Mouse (Mus musculus) neural tube, embryonic 15.5 days (tissue): ENCODE results near the gene Prkcb. TPM values are rescaled to one million over a fixed set of nuclear protein-coding genes. Genes with fewer than 3 reads are reported as not detected.

ENCODE experiments used
- ATAC-seq: fragments of 200-750 bp; cut with Nextera tagmentation; 2 replicates; pipeline ENCODE4 v1.8.0; 2017; ENCODE audit warnings: mild to moderate bottlenecking, moderate TSS enrichment, moderate library complexity; ENCODE audit not compliant: low FRiP score
- H3K27ac ChIP-seq: fragments of 300-500 bp; sonication (generic); replicated peaks from 2 replicates; pipeline ENCODE4 v1.5.1; 2015; ENCODE audit warnings: mild to moderate bottlenecking, inconsistent platforms
- H3K27me3 ChIP-seq: fragments of 300-500 bp; sonication (generic); replicated peaks from 2 replicates; pipeline ENCODE4 v1.6.1; 2015; ENCODE audit warnings: inconsistent platforms
- H3K36me3 ChIP-seq: fragments of 300-500 bp; sonication (generic); 2 replicates; pipeline ENCODE4 v1.6.1; 2015; ENCODE audit warnings: inconsistent platforms
- H3K4me1 ChIP-seq: fragments of 300-500 bp; sonication (generic); 2 replicates; pipeline ENCODE4 v1.6.1; 2015; ENCODE audit warnings: inconsistent platforms
- H3K4me2 ChIP-seq: fragments of 300-500 bp; sonication (generic); 2 replicates; pipeline ENCODE4 v1.6.1; 2015; ENCODE audit warnings: inconsistent platforms, mild to moderate bottlenecking, moderate library complexity
- H3K4me3 ChIP-seq: fragments of 300-500 bp; sonication (generic); replicated peaks from 2 replicates; pipeline ENCODE4 v1.5.1; 2015; ENCODE audit warnings: mild to moderate bottlenecking, inconsistent platforms
- H3K9ac ChIP-seq: fragments of 300-500 bp; sonication (generic); replicated peaks from 2 replicates; pipeline ENCODE4 v1.6.1; 2015; ENCODE audit warnings: mild to moderate bottlenecking, inconsistent platforms
- H3K9me3 ChIP-seq: fragments of 300-500 bp; sonication (generic); replicated peaks from 2 replicates; pipeline ENCODE4 v1.6.1; 2016; ENCODE audit warnings: inconsistent platforms
- WGBS: fragments of 180-500 bp; shearing (Covaris S2); methylation state at CpG from one replicate; pipeline ENCODE4 v1.1.7; 2015; ENCODE audit warnings: mixed read lengths; 5-methylcytosine and 5-hydroxymethylcytosine counted together
- polyA plus RNA-seq: library from polyadenylated mRNA; unstranded; fragments of >200 nt; fragmentation: Nextera tagmentation; extraction: Ambion mirVana; gene quantifications from 2 replicates; pipeline ENCODE4 v1.2.1, GENCODE M21; 2015

The Prkcb gene
- polyA plus RNA-seq, 1 experiment from 2014 or later = 150 TPM

- 70% methylated on average over 3 of the region's 3 CpGs for WGBS
- no peak overlapping the region for H3K27ac ChIP-seq
- no peak overlapping the region for H3K9ac ChIP-seq
- no peaks in the 10 kb centered on the region for H3K36me3 ChIP-seq
- H3K27me3 ChIP-seq = no peaks in the 10 kb centered on the region
- no peak for ATAC-seq
- H3K4me3 ChIP-seq = no peak overlapping the region
- no peak overlapping the region for H3K4me2 ChIP-seq
- H3K4me1 ChIP-seq = peaks cover 34% of the 10 kb centered on the region
- no peaks in the 10 kb centered on the region for H3K9me3 ChIP-seq
Measured at GRCm38 (mm10) chr7:122391382-122391781, 102.8 kb downstream of the Prkcb start.

- no peak overlapping the region for H3K9ac ChIP-seq
- H3K27me3 ChIP-seq = no peaks in the 10 kb centered on the region
- H3K4me1 ChIP-seq = peaks cover 25% of the 10 kb centered on the region
- no peaks in the 10 kb centered on the region for H3K9me3 ChIP-seq
- H3K36me3 ChIP-seq = no peaks in the 10 kb centered on the region
- no peak overlapping the region for H3K27ac ChIP-seq
- ATAC-seq = no peak
- H3K4me2 ChIP-seq = no peak overlapping the region
- no peak overlapping the region for H3K4me3 ChIP-seq
- 59% methylated on average over 5 of the region's 5 CpGs for WGBS
Measured at GRCm38 (mm10) chr7:122393964-122394363, 105.4 kb downstream of the Prkcb start.

GRCm38 (mm10) chr7:122395159-122395975, 106.8 kb downstream of the Prkcb start:
- Histone ChIP-seq H3K9ac (no peak overlapping the region), H3K27ac (no peak overlapping the region), H3K4me2 (no peak overlapping the region), H3K27me3 (no peaks in the 10 kb centered on the region), H3K4me1 (peaks cover 11% of the 10 kb centered on the region), H3K36me3 (no peaks in the 10 kb centered on the region), H3K9me3 (no peaks in the 10 kb centered on the region), H3K4me3 (no peak overlapping the region)
- WGBS = 79% methylated on average over 7 of the region's 7 CpGs
- no peak for ATAC-seq

GRCm38 (mm10) chr7:122395976-122396315, 107.4 kb downstream of the Prkcb start:
- Histone ChIP-seq H3K4me1 (peaks cover 5% of the 10 kb centered on the region; the same call in 1 of the 2 replicates), H3K9me3 (no peaks in the 10 kb centered on the region), H3K27me3 (no peaks in the 10 kb centered on the region), H3K4me3 (no peak overlapping the region), H3K36me3 (no peaks in the 10 kb centered on the region), H3K4me2 (no peak overlapping the region), H3K9ac (no peak overlapping the region), H3K27ac (no peak overlapping the region)
- 72% methylated on average over 5 of the region's 5 CpGs for WGBS
- no peak for ATAC-seq

DNA sequence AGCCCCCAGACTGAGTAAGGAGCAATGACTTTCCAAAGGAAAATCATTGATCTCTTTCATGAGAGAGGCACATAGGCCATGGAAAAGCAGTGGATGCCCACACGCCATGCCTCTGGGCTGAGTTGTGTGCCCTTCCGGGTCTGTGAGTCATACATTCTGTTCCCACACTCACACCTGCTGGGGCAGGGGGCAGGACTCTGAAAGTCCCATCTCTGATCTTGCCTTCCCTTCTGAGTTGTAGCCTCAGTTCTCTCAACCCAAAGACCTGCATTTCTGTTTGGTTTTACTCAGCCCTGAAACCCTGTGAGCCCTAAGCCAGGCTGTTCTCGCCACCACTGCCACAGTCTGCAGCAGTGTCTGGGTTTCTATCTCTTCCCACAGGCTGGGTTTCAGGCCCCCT, 109.1 kb downstream of the Prkcb start:
- no peak for ATAC-seq
- no peaks in the 10 kb centered on the region for H3K27me3 ChIP-seq
- no peak overlapping the region for H3K9ac ChIP-seq
- no peaks in the 10 kb centered on the region for H3K36me3 ChIP-seq
- H3K4me1 ChIP-seq = peaks cover 5% of the 10 kb centered on the region; the same call in 1 of the 2 replicates
- WGBS = 91% methylated on average over 3 of the region's 3 CpGs
- no peaks in the 10 kb centered on the region for H3K9me3 ChIP-seq
- H3K4me3 ChIP-seq = no peak overlapping the region
- no peak overlapping the region for H3K27ac ChIP-seq
- no peak overlapping the region for H3K4me2 ChIP-seq

- Histone ChIP-seq H3K36me3 (no peaks in the 10 kb centered on the region), H3K4me2 (no peak overlapping the region), H3K4me3 (no peak overlapping the region), H3K9ac (no peak overlapping the region), H3K27me3 (no peaks in the 10 kb centered on the region), H3K4me1 (peaks cover 26% of the 10 kb centered on the region), H3K9me3 (no peaks in the 10 kb centered on the region), H3K27ac (no peak overlapping the region)
- WGBS = 89% methylated on average over 7 of the region's 7 CpGs
- no peak for ATAC-seq
Measured at GRCm38 (mm10) chr7:122402041-122402440, 113.5 kb downstream of the Prkcb start.

DNA sequence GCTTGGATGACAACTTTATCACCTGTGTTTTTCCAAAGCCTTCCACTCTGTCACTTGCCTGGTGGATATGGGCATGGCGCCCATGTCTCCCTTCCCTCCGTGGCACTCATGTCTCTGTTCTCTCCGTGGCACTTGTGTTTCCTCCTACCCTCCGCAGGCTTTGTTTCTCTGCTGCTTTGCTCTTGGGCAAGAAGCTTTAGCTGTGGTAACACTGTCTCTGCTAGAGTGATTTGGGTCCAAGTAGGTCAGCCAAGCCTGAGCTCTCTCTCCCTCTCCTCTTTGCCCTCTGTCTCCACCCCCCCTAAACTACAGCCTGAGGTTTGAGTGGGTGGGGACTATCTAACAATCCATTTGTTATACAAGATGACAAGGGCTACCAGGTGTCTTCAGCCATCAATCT, 114.8 kb downstream of the Prkcb start:
- H3K27me3 ChIP-seq = no peaks in the 10 kb centered on the region
- no peaks in the 10 kb centered on the region for H3K36me3 ChIP-seq
- H3K4me2 ChIP-seq = no peak overlapping the region
- 69% methylated on average over 4 of the region's 4 CpGs for WGBS
- H3K4me1 ChIP-seq = peaks cover 28% of the 10 kb centered on the region
- no peaks in the 10 kb centered on the region for H3K9me3 ChIP-seq
- H3K9ac ChIP-seq = no peak overlapping the region
- 0 out of 2 replicates have a peak overlapping the region, but pooled peaks have one; percentile 7 for H3K27ac ChIP-seq
- H3K4me3 ChIP-seq = no peak overlapping the region
- ATAC-seq = no peak

GRCm38 (mm10) chr7:122404571-122405393, 116.2 kb downstream of the Prkcb start:
- peak overlapping the region; percentile 30; the same call in 1 of the 2 replicates for H3K9ac ChIP-seq
- ATAC-seq = peak; percentile 89
- H3K4me3 ChIP-seq = no peak overlapping the region
- no peaks in the 10 kb centered on the region for H3K9me3 ChIP-seq
- H3K4me1 ChIP-seq = peaks cover 28% of the 10 kb centered on the region
- H3K27me3 ChIP-seq = no peaks in the 10 kb centered on the region
- H3K36me3 ChIP-seq = no peaks in the 10 kb centered on the region
- H3K27ac ChIP-seq = peak overlapping the region; percentile 81
- 1% methylated on average over 21 of the region's 21 CpGs for WGBS
- peak overlapping the region; percentile 48 for H3K4me2 ChIP-seq

GRCm38 (mm10) chr7:122406625-122407024, 118.1 kb downstream of the Prkcb start:
- H3K4me1 ChIP-seq = peaks cover 28% of the 10 kb centered on the region
- no peaks in the 10 kb centered on the region for H3K36me3 ChIP-seq
- H3K9me3 ChIP-seq = no peaks in the 10 kb centered on the region
- no peak overlapping the region for H3K9ac ChIP-seq
- no peak for ATAC-seq
- H3K4me3 ChIP-seq = no peak overlapping the region
- H3K27me3 ChIP-seq = no peaks in the 10 kb centered on the region
- 55% methylated on average over 13 of the region's 13 CpGs for WGBS
- no peak overlapping the region for H3K4me2 ChIP-seq
- H3K27ac ChIP-seq = no peak overlapping the region

DNA sequence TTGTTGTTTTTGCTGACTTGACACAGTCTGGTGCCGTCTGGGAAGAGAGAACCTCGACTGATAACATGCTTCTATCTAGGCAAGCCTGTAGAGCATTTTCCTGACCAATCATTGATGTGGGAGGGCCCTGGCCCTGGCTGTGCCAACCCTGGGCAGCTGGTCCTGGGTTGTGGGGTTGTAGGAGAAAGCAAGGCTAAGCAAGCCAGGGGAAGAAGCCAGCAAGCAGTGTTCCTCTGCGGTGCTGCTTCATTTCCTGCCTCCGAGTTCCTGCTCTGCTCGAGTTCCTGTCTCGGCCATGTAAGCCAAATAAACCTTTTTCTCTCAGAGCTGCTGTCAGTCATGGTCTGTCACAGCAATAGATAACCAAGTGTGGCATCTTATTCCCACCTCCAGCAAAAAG, 121.4 kb downstream of the Prkcb start:
- no peaks in the 10 kb centered on the region for H3K9me3 ChIP-seq
- no peak for ATAC-seq
- H3K9ac ChIP-seq = no peak overlapping the region
- no peak overlapping the region for H3K4me3 ChIP-seq
- H3K36me3 ChIP-seq = no peaks in the 10 kb centered on the region
- H3K4me2 ChIP-seq = no peak overlapping the region
- WGBS = 79% methylated on average over 6 of the region's 6 CpGs
- H3K4me1 ChIP-seq = peaks cover 21% of the 10 kb centered on the region
- H3K27me3 ChIP-seq = no peaks in the 10 kb centered on the region
- H3K27ac ChIP-seq = no peak overlapping the region

- Histone ChIP-seq H3K4me3 (no peak overlapping the region), H3K36me3 (no peaks in the 10 kb centered on the region), H3K9me3 (no peaks in the 10 kb centered on the region), H3K4me1 (peaks cover 20% of the 10 kb centered on the region), H3K27me3 (no peaks in the 10 kb centered on the region), H3K9ac (no peak overlapping the region), H3K4me2 (no peak overlapping the region), H3K27ac (no peak overlapping the region)
- WGBS = 91% methylated on average over 3 of the region's 3 CpGs
- ATAC-seq = no peak
Measured at GRCm38 (mm10) chr7:122410873-122411272, 122.3 kb downstream of the Prkcb start.

DNA sequence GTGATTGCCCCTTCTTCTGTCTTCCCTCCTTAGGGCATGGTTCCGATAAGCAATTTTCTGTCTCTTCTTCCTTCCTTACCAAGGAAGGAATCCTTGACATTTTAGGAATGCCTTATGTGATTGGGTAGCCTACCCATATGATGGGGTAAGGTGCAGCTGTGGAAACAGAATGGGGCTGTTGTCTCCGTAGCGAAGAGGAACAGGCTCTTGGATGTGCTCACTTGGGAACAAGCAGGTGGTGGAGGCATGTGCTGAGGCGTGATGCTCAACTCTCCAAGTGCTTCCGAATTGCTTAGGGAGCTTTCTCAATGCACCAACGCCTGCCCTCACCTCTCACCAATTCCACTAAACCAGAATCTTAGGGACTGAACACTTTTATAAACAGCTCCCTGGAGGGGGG, 124.7 kb downstream of the Prkcb start:
- no peak for ATAC-seq
- Histone ChIP-seq H3K4me2 (no peak overlapping the region), H3K27ac (no peak overlapping the region), H3K4me3 (no peak overlapping the region), H3K4me1 (peaks cover 13% of the 10 kb centered on the region), H3K9me3 (no peaks in the 10 kb centered on the region), H3K9ac (no peak overlapping the region), H3K36me3 (no peaks in the 10 kb centered on the region), H3K27me3 (no peaks in the 10 kb centered on the region)
- 82% methylated on average over 6 of the region's 6 CpGs for WGBS
